Mouse (Mus musculus) midbrain, postnatal 0 days (tissue): Measurements from ENCODE around the gene Tppp3. TPM values are rescaled to one million over a fixed set of nuclear protein-coding genes. Genes with fewer than 3 reads are reported as not detected.

ENCODE experiments used
- ATAC-seq: fragments of 200-750 bp; cut with Nextera tagmentation; 2 replicates; pipeline ENCODE4 v1.8.0; 2017; ENCODE audit warnings: moderate number of reproducible peaks, mild to moderate bottlenecking, moderate TSS enrichment, moderate library complexity; ENCODE audit not compliant: low FRiP score
- DNase-seq: peaks from one replicate; pipeline ENCODE4 v3.0.0-alpha.2; 2015; ENCODE audit warnings: low spot score
- H3K27ac ChIP-seq: fragments of 300-500 bp; sonication (generic); 2 replicates; pipeline ENCODE4 v1.5.1; 2014; ENCODE audit warnings: low read depth, mild to moderate bottlenecking, low read length, mixed read lengths
- H3K27me3 ChIP-seq: fragments of 300-500 bp; sonication (generic); 2 replicates; pipeline ENCODE4 v1.6.1; 2014; ENCODE audit warnings: low read length, control low read depth, mixed read lengths; ENCODE audit not compliant: insufficient read depth
- H3K36me3 ChIP-seq: fragments of 300-500 bp; sonication (generic); 2 replicates; pipeline ENCODE4 v1.6.1; 2014; ENCODE audit warnings: low read length, control low read depth, mixed read lengths; ENCODE audit not compliant: insufficient read depth
- H3K4me1 ChIP-seq: fragments of 300-500 bp; sonication (generic); 2 replicates; pipeline ENCODE4 v1.6.1; 2014; ENCODE audit warnings: mild to moderate bottlenecking, control low read depth, antibody characterized with exemption, low read length, mixed read lengths; ENCODE audit not compliant: insufficient read depth
- H3K4me2 ChIP-seq: fragments of 300-500 bp; sonication (generic); 2 replicates; pipeline ENCODE4 v1.6.1; 2014; ENCODE audit warnings: low read depth, mild to moderate bottlenecking, low read length, mixed read lengths; ENCODE audit not compliant: poor library complexity, severe bottlenecking
- H3K4me3 ChIP-seq: fragments of 300-500 bp; sonication (generic); 2 replicates; pipeline ENCODE4 v1.5.1; 2014; ENCODE audit warnings: low read depth, mild to moderate bottlenecking, low read length, moderate library complexity
- H3K9ac ChIP-seq: fragments of 300-500 bp; sonication (generic); replicated peaks from 2 replicates; pipeline ENCODE4 v1.6.1; 2014; ENCODE audit warnings: mild to moderate bottlenecking, low read length, moderate library complexity, mixed read lengths; ENCODE audit not compliant: poor library complexity, severe bottlenecking
- H3K9me3 ChIP-seq: fragments of 300-500 bp; sonication (generic); 2 replicates; pipeline ENCODE4 v1.6.1; 2016; ENCODE audit warnings: low read length, control low read depth
- CTCF ChIP-seq: IDR thresholded peaks from 2 replicates; pipeline ENCODE4 v1.5.1; 2016; ENCODE audit warnings: antibody characterized with exemption, mild to moderate bottlenecking
- WGBS: fragments of 180-500 bp; shearing (Covaris S2); extraction: QIAGEN DNeasy Blood & Tissue Kit; methylation state at CpG from one replicate; pipeline ENCODE4 v1.1.7; 2014; 5-methylcytosine and 5-hydroxymethylcytosine counted together
- polyA plus RNA-seq: library from polyadenylated mRNA; unstranded; fragments of >200 nt; fragmentation: Nextera tagmentation; extraction: Ambion mirVana; gene quantifications from 2 replicates; pipeline ENCODE4 v1.2.1, GENCODE M21; 2015
- total RNA-seq: library from RNA; depleted of rRNA; stranded (reverse); fragments of >200 nt; gene quantifications from 2 replicates; pipeline ENCODE4 v1.2.3, GENCODE M21; 2014

Gene Tppp3
- total and polyA plus RNA-seq, 2 experiments from 2014 or later, result 82.8 to 159 TPM

DNA sequence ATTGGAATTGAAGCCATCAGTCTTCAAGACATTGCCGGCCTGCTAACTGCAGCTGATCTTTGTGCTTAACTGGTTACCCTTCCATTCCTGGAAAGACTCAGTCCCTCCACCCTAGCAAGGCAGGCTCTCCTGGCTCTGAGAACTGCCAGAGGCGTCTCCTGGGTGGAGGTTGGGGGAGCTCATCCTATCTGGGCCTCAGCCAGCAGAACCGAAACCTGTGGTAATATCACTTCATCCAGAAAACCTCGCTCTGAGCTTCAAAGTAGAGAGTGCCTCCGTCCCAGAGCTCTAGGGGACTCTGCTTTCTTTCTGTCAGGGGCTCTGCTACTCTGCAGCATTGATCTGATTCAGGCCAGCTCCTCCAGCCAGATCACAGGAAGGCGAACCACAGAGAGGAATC is 35.7 kb upstream of the Tppp3 start:
- ATAC-seq, result no peak
- no peak overlapping the region for H3K4me3 ChIP-seq
- 80% methylated on average over 6 of the region's 6 CpGs for WGBS
- no peaks in the 10 kb centered on the region for H3K4me1 ChIP-seq
- no peak overlapping the region for H3K27ac ChIP-seq
- H3K4me2 ChIP-seq, result no peak overlapping the region
- no peak overlapping the region for H3K9ac ChIP-seq
- no peaks in the 10 kb centered on the region for H3K36me3 ChIP-seq
- H3K27me3 ChIP-seq, result no peaks in the 10 kb centered on the region
- no peaks in the 10 kb centered on the region for H3K9me3 ChIP-seq
- no peak for DNase-seq
- no peak for TF ChIP-seq CTCF

DNA sequence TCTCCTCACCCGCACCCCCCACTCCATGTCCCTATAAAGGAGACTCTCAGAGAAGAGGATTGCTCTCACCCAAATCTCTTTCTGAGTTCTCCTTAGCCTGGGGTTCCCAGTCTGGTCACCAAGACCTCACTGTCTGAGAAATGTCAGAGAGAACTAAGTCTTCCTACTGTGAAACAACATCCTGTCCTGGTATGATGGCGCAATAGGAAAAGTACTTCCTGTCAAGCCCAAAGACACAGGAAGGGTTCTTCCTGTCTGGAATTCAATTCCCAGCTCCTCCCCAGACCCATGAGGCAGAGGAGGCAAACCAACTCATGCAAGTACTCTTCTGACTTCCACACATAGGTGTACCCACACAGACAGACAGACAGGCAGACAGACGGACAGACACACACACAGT is 33.3 kb upstream of the Tppp3 start:
- H3K36me3 ChIP-seq, result no peaks in the 10 kb centered on the region
- TF ChIP-seq CTCF, result no peak
- no peaks in the 10 kb centered on the region for H3K4me1 ChIP-seq
- H3K9ac ChIP-seq, result no peak overlapping the region
- DNase-seq (no peak), ATAC-seq (no peak)
- H3K4me3 ChIP-seq, result no peak overlapping the region
- 94% methylated on average over 3 of the region's 3 CpGs for WGBS
- H3K4me2 ChIP-seq, result no peak overlapping the region
- H3K9me3 ChIP-seq, result no peaks in the 10 kb centered on the region
- no peak overlapping the region for H3K27ac ChIP-seq
- no peaks in the 10 kb centered on the region for H3K27me3 ChIP-seq

DNA sequence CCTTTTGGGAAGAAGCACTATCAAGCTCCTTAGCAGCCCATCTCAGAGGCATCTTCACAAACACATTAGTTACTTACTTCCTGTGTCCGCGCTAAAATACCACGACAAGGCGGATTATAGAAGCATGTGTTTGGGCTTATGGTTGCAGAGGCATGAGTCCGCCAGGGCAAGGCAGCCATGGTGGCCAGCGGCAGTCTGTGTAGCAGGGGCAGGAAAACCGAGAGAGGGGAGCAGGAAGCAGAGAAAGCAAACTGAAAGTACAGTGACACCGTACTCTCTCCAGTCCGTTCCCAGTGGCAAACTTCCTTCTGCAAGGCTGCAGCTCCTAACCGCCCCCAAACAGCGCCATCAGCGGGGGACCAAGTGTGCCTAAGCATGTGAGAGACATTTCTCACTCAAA is 28.5 kb upstream of the Tppp3 start:
- peaks cover 6% of the 10 kb centered on the region; the same call in 1 of the 2 replicates for H3K4me1 ChIP-seq
- no peak overlapping the region for H3K4me2 ChIP-seq
- DNase-seq (no peak), ATAC-seq (no peak)
- 72% methylated on average over 12 of the region's 12 CpGs for WGBS
- no peaks in the 10 kb centered on the region for H3K9me3 ChIP-seq
- H3K9ac ChIP-seq, result no peak overlapping the region
- H3K27ac ChIP-seq, result no peak overlapping the region
- no peak for TF ChIP-seq CTCF
- H3K4me3 ChIP-seq, result no peak overlapping the region
- no peaks in the 10 kb centered on the region for H3K36me3 ChIP-seq
- H3K27me3 ChIP-seq, result no peaks in the 10 kb centered on the region

DNA sequence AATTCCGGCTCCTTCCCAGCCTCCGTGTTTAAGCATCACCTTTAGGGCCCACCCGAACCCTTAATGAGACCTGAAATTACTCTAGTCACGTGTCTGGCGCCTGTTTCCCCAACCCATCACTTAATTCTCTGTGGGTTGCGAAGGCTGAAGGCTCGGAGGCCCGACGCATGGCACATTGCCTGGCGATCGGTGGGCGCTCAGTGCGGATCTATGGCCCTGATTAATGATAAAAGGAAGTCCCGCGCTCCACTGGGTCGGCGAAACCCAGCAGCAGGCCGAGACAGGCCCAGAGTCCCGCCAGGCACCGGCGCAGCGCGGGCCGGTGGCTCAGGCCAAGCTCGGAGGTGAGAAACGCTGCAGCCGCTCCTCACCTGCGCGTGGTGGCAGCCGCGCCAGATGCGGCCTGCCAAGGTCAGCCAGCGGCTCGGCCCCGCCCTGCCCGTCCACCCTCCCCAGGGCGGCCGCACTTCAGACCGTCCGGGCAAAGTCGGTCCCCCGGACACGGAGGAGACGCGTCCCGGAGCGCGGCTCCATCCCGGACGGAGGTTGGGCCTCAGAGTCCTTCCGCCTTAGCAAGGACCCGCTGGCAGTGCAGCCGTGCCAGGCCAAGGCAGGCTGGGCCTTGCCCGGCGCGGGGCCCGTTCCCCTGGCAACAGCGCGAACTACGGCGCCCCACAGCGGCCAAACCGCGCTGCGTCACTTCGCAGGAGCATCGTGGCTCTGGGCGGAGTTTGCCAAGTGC is 25.3 kb upstream of the Tppp3 start, which contains the start of gene Zdhhc1:
Gene Zdhhc1, minus strand, starts transcription at position 464 of the 742 bp plus-strand sequence.
- peak within 1 kb of the TSS; percentile 79 for H3K9ac ChIP-seq
- DNase-seq (peak; percentile 89), ATAC-seq (peak; percentile 85)
- peak within 1 kb of the TSS; percentile 82 for H3K4me3 ChIP-seq
- H3K4me1 ChIP-seq, result peaks cover 6% of the 10 kb centered on the region; the same call in 1 of the 2 replicates
- no peaks in the 10 kb centered on the region for H3K9me3 ChIP-seq
- peak within 1 kb of the TSS; percentile 97 for H3K4me2 ChIP-seq
- WGBS, result 1% methylated on average over 67 of the region's 68 CpGs
- no peaks in the 10 kb centered on the region for H3K27me3 ChIP-seq
- peak within 1 kb of the TSS; percentile 75 for H3K27ac ChIP-seq
- TF ChIP-seq CTCF, result peak; percentile 68
- no peaks in the 10 kb centered on the region for H3K36me3 ChIP-seq

DNA sequence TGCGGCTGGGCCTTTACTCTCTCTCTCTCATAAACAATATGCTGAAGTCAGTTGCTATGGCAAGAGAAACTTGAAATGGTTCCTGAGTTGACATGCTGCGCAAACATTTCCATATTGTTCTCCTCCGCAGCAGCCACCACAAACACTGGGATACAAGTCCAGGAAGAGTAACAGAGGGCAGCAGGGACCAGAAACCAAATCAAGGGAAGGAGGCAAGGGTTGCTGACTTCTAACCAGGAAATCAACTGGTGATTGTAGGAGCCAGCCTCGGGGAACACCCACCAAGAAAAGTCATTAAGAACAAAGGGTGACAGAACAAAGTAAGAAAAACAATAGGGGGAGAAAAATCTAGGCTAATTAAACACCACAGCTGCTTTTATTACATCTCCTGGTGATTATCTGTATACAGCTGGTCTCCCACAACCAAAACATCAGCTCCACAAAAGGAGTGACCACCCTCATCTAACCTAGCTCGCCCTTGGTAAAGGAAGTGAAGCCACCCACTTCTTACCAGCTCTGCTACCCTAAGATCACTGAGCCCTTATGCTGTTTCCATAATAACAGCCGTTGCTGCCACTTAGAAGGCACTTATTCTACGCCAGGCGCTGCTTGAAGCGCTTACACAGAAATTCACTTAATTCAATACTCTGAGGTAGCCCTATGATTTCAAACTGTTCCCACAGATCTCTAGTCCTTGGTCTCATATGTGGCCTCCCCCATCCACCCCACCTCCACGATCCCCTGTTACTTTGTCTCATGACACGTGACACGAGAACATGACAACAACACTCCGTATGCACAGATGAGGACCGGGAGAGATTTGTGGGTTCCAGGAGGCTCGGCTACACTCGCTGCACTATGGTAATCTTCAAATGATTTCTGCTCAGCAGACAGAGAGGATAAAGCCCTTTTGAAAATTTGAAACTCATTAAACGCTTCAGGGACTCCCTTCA is 24.3 kb upstream of the Tppp3 start:
- WGBS, result 18% methylated on average over 17 of the region's 17 CpGs
- no peak for ATAC-seq
- peak overlapping the region; percentile 75 for H3K27ac ChIP-seq
- no peak for TF ChIP-seq CTCF
- DNase-seq, result no peak
- peak overlapping the region; percentile 82 for H3K4me3 ChIP-seq
- H3K27me3 ChIP-seq, result no peaks in the 10 kb centered on the region
- peaks cover 6% of the 10 kb centered on the region; the same call in 1 of the 2 replicates for H3K4me1 ChIP-seq
- peak overlapping the region; percentile 97 for H3K4me2 ChIP-seq
- peak overlapping the region; percentile 79; the same call in 1 of the 2 replicates for H3K9ac ChIP-seq
- no peaks in the 10 kb centered on the region for H3K36me3 ChIP-seq
- no peaks in the 10 kb centered on the region for H3K9me3 ChIP-seq
